Mouse (Mus musculus) kidney, postnatal 14 days (tissue): ENCODE measurements around the gene Egln3.
A peak's percentile ranks its signal among the peaks of the same experiment; 100 is the strongest.

ENCODE experiments used
- DNase-seq: peaks from one replicate; pipeline ENCODE4 v3.0.0; 2022; ENCODE audit warnings: mixed read lengths

Egln3 gene

GRCm38 (mm10) chr12:54202276-54202675 is 1.4 kb downstream of the Egln3 start:
- DNase-seq, result peak; percentile 46

GRCm38 (mm10) chr12:54200856-54201255 is 2.8 kb downstream of the Egln3 start:
- DNase-seq, result no peak

GRCm38 (mm10) chr12:54200172-54200571 is 3.5 kb downstream of the Egln3 start:
- peak; percentile 47 for DNase-seq

DNA sequence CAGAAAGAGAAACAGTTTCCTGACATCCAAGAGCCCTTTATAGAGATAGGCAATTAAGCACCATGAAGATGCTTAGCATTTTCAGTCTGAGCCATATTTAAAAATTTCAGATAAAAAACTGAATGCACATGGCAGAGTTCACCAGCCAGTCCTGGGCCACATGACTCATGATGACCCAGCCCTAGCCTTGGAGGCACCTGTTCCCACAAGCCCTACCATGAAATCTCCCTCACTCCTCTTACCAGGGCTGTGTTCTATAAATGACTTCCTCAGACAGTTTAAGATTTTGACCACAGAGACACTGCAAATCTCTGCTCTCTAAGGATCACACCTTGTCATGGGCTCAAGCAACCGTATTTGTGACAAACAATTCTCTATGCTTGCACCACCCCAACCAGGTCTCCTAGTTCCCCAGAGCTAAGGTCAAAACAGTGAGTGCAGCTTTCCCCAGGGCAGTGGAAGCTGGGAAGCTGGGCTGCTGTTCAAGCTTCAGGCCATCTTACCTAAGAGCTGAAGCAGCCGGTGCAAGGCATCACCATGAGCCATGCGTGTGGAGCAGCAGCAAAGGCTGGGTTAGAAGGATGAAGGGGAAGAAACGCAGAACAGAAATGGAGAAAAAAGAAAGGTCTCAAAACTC is 5.3 kb downstream of the Egln3 start:
- DNase-seq, result no peak

DNA sequence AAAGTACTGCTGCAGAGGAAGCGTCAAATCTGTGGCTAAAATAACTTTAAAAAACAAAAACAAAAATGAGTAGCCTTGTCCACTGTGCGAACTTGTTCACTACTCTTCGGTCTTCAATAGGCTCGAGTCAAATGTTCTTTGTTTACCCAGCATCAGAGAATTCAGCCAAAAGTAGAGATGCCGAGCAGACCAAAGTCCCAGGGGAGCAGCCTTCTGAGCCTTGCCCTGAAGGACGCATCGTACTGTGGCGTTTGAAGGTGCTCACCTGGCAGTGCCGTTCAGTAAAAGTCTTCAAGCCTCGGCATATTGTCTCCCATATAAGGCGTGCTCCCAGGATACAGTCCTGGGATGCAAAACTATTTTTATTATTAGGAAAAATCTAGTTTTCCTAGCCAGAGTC is 5.8 kb downstream of the Egln3 start:
- no peak for DNase-seq

GRCm38 (mm10) chr12:54197301-54197782 is 6.3 kb downstream of the Egln3 start:
- peak; percentile 51 for DNase-seq

DNA sequence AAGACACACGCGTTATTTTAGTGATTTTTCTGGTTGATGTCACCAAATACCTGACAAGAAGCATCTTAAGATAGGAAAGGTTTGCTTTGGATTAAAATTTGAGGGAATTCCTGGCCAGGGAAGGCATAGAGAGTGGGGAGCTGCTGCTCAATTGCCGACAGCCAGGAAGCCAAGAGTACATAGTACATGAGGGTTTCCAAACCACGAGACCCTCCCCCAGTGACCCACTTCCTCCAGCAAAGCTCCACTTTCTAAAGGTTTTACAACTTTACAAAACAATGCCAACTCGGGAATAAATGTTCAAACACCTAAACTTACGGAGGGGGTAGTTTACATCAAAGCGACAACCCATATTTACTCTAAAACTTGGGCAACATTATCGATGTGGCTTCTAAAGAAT is 6.8 kb downstream of the Egln3 start:
- no peak for DNase-seq

- no peak for DNase-seq
These were observed 9.5 kb downstream of the Egln3 start for GRCm38 (mm10) chr12:54194159-54194558.

- no peak for DNase-seq
These were observed 11.4 kb downstream of the Egln3 start for GRCm38 (mm10) chr12:54192305-54192661.

GRCm38 (mm10) chr12:54191608-54192304 is 11.9 kb downstream of the Egln3 start:
- peak; percentile 93 for DNase-seq

DNA sequence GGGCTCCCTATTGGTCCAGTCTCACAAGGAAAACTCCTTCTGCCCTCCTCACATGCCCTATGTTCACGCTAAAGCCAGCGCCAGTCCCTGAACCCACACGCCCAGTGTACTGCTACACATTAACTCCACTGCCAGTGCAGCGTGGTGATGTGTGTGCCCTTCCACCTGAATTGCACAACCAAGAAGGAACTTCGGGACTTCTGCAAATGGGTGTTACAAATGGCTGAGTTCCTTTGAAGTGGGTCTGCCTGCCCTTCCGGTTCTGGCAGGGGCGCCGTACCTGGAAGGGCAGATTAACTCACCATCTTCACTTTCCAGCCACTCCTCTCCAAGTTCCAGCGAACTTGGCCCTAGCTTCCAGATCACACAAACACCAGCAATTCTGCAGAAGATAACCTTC is 12.5 kb downstream of the Egln3 start:
- DNase-seq, result peak; percentile 58

GRCm38 (mm10) chr12:54187812-54188600 is 15.7 kb downstream of the Egln3 start:
- DNase-seq, result peak; percentile 83

GRCm38 (mm10) chr12:54186926-54187623 is 16.6 kb downstream of the Egln3 start:
- peak; percentile 38 for DNase-seq

GRCm38 (mm10) chr12:54184264-54184663 is 19.4 kb downstream of the Egln3 start:
- DNase-seq, result no peak

GRCm38 (mm10) chr12:54178323-54178722 is 25.3 kb downstream of the Egln3 start:
- DNase-seq, result no peak

GRCm38 (mm10) chr12:54168786-54169185 is 34.9 kb downstream of the Egln3 start:
- no peak for DNase-seq

DNA sequence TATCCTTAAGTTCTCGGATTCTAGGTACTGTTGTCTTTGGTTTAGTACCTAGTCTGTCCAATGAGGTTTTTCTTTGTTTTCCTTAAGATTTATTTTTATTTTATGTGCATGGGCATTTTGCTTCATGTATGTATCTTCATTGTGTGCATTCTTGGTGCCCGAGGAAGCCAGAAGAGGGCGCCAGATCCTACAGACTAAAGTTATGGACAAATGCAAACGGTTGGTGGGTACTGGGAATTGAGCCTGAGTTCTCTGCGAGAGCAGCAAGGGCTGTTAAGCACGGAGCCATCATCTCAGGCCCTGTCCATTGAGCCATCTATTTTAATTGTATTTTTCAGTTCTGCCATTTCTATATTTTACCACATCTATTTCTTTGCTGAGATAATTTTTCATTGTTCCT is 35.9 kb downstream of the Egln3 start:
- no peak for DNase-seq

DNA sequence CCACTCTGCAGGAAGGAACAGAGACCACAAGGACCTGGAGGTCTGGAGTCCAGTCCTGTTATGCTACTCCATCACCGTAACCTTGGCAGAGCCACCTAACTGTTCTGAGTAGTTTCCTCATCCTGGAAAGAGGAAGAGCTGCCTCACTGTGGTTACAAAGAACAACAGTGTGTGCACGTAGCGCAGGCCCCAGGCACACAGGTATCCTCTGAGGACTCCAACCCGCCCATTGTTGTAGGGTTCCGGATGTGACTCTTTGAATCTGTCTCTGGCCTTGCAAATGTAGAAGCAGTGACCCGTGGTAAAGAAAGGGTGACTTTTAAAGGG is 39.0 kb downstream of the Egln3 start:
- DNase-seq, result no peak

DNA sequence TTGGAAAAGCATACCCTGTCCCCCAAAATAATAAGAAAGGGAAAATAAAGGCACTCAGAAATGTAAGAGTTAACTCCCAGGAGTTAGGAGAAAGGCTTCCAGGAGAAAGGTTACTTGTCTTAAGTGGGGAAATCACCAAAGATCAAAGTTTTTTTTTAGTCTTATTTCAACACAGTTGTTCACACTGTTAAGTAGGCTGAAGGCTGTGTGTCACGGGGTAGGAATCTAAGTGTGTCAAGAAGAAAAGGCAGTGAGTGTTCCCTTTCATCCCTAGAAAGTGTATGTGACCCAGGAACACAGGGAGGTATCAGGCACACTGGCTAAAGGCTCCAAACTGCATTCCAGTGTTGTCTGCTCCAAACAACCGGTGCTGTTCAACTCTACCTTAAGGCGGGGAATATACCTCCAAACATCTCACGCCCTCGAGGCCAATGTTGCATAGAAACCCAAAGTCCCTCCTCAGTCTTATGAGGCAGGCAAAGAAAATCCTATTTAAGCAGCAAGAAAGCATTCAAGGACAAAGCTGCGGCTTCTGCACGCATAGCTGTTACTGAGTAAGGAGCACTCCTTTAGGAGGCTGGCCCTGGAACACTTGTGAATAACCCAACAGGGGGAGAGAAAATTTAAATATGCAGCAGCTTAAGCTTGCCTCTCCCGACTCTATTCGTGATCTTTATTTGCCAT is 39.5 kb downstream of the Egln3 start:
- DNase-seq, result no peak

- DNase-seq, result no peak
These were observed 40.5 kb downstream of the Egln3 start for GRCm38 (mm10) chr12:54163166-54163565.

DNA sequence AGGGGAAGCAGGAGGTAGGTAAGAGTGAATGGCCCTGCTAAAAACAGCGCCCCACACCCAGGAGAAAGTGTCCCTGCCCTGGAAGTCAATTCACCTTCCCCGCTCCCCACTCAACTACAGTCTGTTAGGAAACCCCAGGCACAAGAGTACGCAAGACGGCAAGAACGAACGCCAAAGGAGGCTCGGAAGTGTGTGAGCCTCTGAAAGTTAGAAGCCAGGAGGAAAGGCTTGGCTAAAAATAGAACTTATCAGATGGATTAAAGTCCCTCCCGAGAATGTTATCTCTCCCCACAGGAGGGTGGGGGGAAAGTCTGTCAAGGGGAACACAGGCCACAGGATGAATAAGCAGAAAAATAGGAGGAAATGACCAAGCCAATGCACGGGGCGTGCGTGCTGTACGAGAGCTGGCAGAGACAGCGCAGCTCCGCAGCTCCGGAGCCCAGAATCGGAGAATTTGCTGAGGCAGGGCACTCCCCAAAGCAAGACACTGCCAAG is 41.0 kb downstream of the Egln3 start:
- DNase-seq, result peak; percentile 35

DNA sequence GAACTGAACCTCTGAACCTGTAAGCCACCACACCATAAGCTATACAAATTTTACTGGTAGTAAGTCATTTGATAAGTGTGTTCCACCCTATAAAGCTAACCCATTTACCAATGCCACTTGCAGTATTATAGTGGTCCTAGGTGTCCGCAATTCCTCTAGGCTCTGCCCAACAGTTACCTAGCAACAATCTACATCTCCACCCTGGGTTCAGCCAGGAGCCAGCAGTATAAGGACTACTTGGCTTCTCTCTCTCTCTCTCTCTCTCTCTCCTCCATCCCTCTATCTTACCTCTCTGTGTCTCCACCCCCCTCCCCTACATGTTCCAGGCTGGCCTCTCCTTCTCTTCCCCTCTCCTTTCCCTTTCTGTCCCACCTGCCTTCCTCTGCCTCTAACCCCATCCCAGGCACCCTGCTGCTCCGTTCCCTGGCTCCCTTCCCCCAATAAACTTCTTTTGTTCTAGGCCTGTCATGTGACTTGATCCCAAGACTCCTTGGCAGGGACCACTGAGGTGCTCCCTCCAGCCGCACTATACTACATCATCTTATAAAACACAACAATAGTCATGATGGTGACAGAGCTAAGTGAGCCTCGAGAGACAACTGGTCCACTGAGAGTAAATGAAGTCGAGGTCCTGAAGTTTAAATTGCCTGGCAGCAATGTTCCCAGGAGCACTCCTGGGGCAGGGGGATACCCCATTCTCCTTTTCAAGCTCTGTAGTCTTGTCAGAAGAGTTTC is 42.0 kb downstream of the Egln3 start:
- no peak for DNase-seq
